8 mouse cellular contexts compared by ENCODE assay signal in genomic region chr11:99065353-99065752, GRCm38 (mm10). TPM values are rescaled to one million over a fixed set of nuclear protein-coding genes. Genes with fewer than 3 reads are reported as not detected.
DNase-seq lines count a peak whose midpoint lies in the region; ATAC-seq and TF ChIP-seq lines count a peak whose summit lies in the region.
"Had no signal": no experiment of that assay in that cellular context is flagged by ENCODE, and none has a peak within 500 bp of the region (broad histone marks: within the 10 kb centered on the region; RNA-seq: fewer than 3 reads in every experiment).

No protein-coding gene starts in this region.

- H3K4me2 ChIP-seq in kidney, embryonic 16.5 days (replicated peaks; ENCODE audit: low read depth, low read length) = no peak overlapping the region
- no peak overlapping the region for H3K4me2 ChIP-seq in embryonic facial prominence, embryonic 14.5 days (ENCODE audit: low read depth, low read length)
- H3K4me2 ChIP-seq: neural tube, embryonic 12.5 days had no signal

- peaks cover 7% of the 10 kb centered on the region for H3K4me1 ChIP-seq in kidney, embryonic 16.5 days (ENCODE audit: insufficient read depth, low read length)
- H3K4me1 ChIP-seq in ES-E14 (ENCODE audit: control insufficient read depth in 2 of 2, insufficient read depth in 2 of 2, low read length in 2 of 2, poor library complexity in 1 of 2) = peaks cover 6 to 14% of the 10 kb centered on the region in 2 experiments; a peak in 2 of 4 replicates
- H3K4me1 ChIP-seq in embryonic facial prominence, embryonic 14.5 days (ENCODE audit: control insufficient read depth, insufficient read depth, low read length) = peaks cover 14% of the 10 kb centered on the region

- in situ Hi-C loops in ES-E14 (cut with MboI; ENCODE audit: low sequenced_read_pairs in 2 of 2, unreplicated experiment in 2 of 2) = no loop called here

- no peak overlapping the region for H3K9ac ChIP-seq in kidney, embryonic 16.5 days (replicated peaks; ENCODE audit: low read length)
- no peak overlapping the region for H3K9ac ChIP-seq in ES-E14 (ENCODE audit: insufficient read depth, low read depth, low read length, poor library complexity, severe bottlenecking)
- H3K9ac ChIP-seq in embryonic facial prominence, embryonic 14.5 days (ENCODE audit: low read depth, low read length) = no peak overlapping the region
- H3K9ac ChIP-seq: neural tube, embryonic 12.5 days had no signal

- 85% methylated on average over 3 of the region's 3 CpGs for WGBS in kidney, embryonic 16.5 days
- WGBS in embryonic facial prominence, embryonic 14.5 days = 88% methylated on average over 3 of the region's 3 CpGs

- DNase-seq in kidney, postnatal 25 days = no peak
- DNase-seq in ES-E14 (ENCODE audit: low read depth, low spot score) = no peak
- no peak for DNase-seq in embryonic facial prominence, embryonic 14.5 days (ENCODE audit: low spot score)
- DNase-seq in spleen, postnatal 14 days (ENCODE audit: low spot score in 2 of 2) = no peak
- DNase-seq in layer of hippocampus, postnatal 14 days (ENCODE audit: low spot score in 2 of 2) = no peak

- no peaks in the 10 kb centered on the region for H3K36me3 ChIP-seq in kidney, embryonic 16.5 days (ENCODE audit: insufficient read depth, low read length)
- no peaks in the 10 kb centered on the region for H3K36me3 ChIP-seq in ES-E14 (ENCODE audit: control insufficient read depth, insufficient read depth, low read length, poor library complexity, severe bottlenecking)
- no peaks in the 10 kb centered on the region for H3K36me3 ChIP-seq in embryonic facial prominence, embryonic 14.5 days (ENCODE audit: control insufficient read depth, insufficient read depth, low read length)
- H3K36me3 ChIP-seq: neural tube, embryonic 12.5 days had no signal

- no peak overlapping the region for H3K4me3 ChIP-seq in kidney, embryonic 16.5 days (ENCODE audit: low read length)
- no peak overlapping the region for H3K4me3 ChIP-seq in ES-E14 (ENCODE audit: insufficient read depth in 1 of 2, low read depth in 1 of 2, low read length in 2 of 2, poor library complexity in 1 of 2, severe bottlenecking in 1 of 2)
- H3K4me3 ChIP-seq in embryonic facial prominence, embryonic 14.5 days (ENCODE audit: low read depth, low read length) = no peak overlapping the region
- H3K4me3 ChIP-seq: neural tube, embryonic 12.5 days had no signal

- H3K9me3 ChIP-seq in kidney, embryonic 16.5 days (ENCODE audit: low read length) = no peaks in the 10 kb centered on the region
- no peaks in the 10 kb centered on the region for H3K9me3 ChIP-seq in ES-E14 (ENCODE audit: control insufficient read depth, insufficient read depth, low read depth, low read length)
- H3K9me3 ChIP-seq in embryonic facial prominence, embryonic 14.5 days (ENCODE audit: control insufficient read depth, low read length) = no peaks in the 10 kb centered on the region
- H3K9me3 ChIP-seq: neural tube, embryonic 12.5 days had no signal

- ATAC-seq in kidney, embryonic 16.5 days (ENCODE audit: low FRiP score, low TSS enrichment) = 0 out of 2 replicates have a peak, but pooled peaks have one; percentile 4
- no peak for ATAC-seq in embryonic facial prominence, embryonic 14.5 days (ENCODE audit: low read depth)
- 0 out of 2 replicates have a peak, but pooled peaks have one; percentile 34 for ATAC-seq in megakaryocyte-erythroid progenitor cell, adult 5-6 weeks (replicated peaks; ENCODE audit: low FRiP score, low TSS enrichment, poor library complexity, severe bottlenecking)

- H3K27ac ChIP-seq in kidney, embryonic 16.5 days (ENCODE audit: low read length) = 0 out of 2 replicates have a peak overlapping the region, but pooled peaks have one; percentile 48
- no peak overlapping the region for H3K27ac ChIP-seq in ES-E14 (ENCODE audit: insufficient read depth, low read depth, low read length, poor library complexity, severe bottlenecking)
- 0 out of 2 replicates have a peak overlapping the region, but pooled peaks have one; percentile 30 for H3K27ac ChIP-seq in embryonic facial prominence, embryonic 14.5 days (replicated peaks; ENCODE audit: low read depth, low read length)
- H3K27ac ChIP-seq: neural tube, embryonic 12.5 days had no signal

- no peaks in the 10 kb centered on the region for H3K27me3 ChIP-seq in kidney, embryonic 16.5 days (ENCODE audit: insufficient read depth, low read length)
- no peaks in the 10 kb centered on the region for H3K27me3 ChIP-seq in embryonic facial prominence, embryonic 14.5 days (replicated peaks; ENCODE audit: control insufficient read depth, insufficient read depth, low read length)
- H3K27me3 ChIP-seq: neural tube, embryonic 12.5 days had no signal

TF ChIP-seq in ES-E14, 5 proteins besides CTCF, POLR2A, EP300 and RAD21:
- no peak for TF ChIP-seq CHD2 (IDR thresholded peaks at IDR 0.05; ENCODE audit: low read depth, low read length)
- TF ChIP-seq ZC3H11A (IDR thresholded peaks at IDR 0.05; ENCODE audit: borderline replicate concordance, low read depth, low read length) = peak; percentile 5; the same call in 1 of the 2 replicates

RNA-seq across cellular contexts. Expression of gene Tns4, which starts 23.8 kb away (rescaled TPM):
- 0.17 and 0.22 TPM in 2 replicates for polyA plus RNA-seq in kidney, embryonic 16.5 days (2015; fragmentation: Nextera tagmentation; extraction: Ambion mirVana)
- 1.1 and 1.2 TPM in 2 replicates for total RNA-seq in ES-E14 (2012; rRNA removed)
- polyA plus RNA-seq in embryonic facial prominence, embryonic 14.5 days (2014; fragmentation: Nextera tagmentation; extraction: Ambion mirVana) = 0.81 and 1.0 TPM in 2 replicates
- total RNA-seq in megakaryocyte-erythroid progenitor cell, adult 5-6 weeks (2014; fragmentation: Nextera tagmentation) = not detected in 2 replicates
- total RNA-seq in megakaryocyte-erythroid progenitor cell, adult 5-6 weeks (2017) = not detected in 2 replicates
- under 1 TPM; 0.09 to 0.21 TPM for total RNA-seq in layer of hippocampus, postnatal 14 days (2021)

RNA-seq across cellular contexts. Expression of gene Igfbp4, which starts 24.3 kb away (rescaled TPM):
- 771 and 832 TPM in 2 replicates for polyA plus RNA-seq in kidney, embryonic 16.5 days (2015; fragmentation: Nextera tagmentation; extraction: Ambion mirVana)
- total RNA-seq in ES-E14 (2012; rRNA removed) = 31.5 and 38.8 TPM in 2 replicates
- polyA plus RNA-seq in embryonic facial prominence, embryonic 14.5 days (2014; fragmentation: Nextera tagmentation; extraction: Ambion mirVana) = 966 and 1,068 TPM in 2 replicates
- 15.9 and 22.9 TPM in 2 replicates for total RNA-seq in megakaryocyte-erythroid progenitor cell, adult 5-6 weeks (2014; fragmentation: Nextera tagmentation)
- total RNA-seq in megakaryocyte-erythroid progenitor cell, adult 5-6 weeks (2017) = 23.5 and 68.2 TPM in 2 replicates
- 100 to 1,000 TPM in 1 of 2 experiments, 10 to 100 TPM in 1; 93.6 to 121 TPM for total RNA-seq in layer of hippocampus, postnatal 14 days (2021)

RNA-seq across cellular contexts. Expression of gene Top2a, which starts 41.4 kb away (rescaled TPM):
- polyA plus RNA-seq in kidney, embryonic 16.5 days (2015; fragmentation: Nextera tagmentation; extraction: Ambion mirVana) = 213 and 252 TPM in 2 replicates
- total RNA-seq in ES-E14 (2012; rRNA removed) = 353 and 381 TPM in 2 replicates
- polyA plus RNA-seq in embryonic facial prominence, embryonic 14.5 days (2014; fragmentation: Nextera tagmentation; extraction: Ambion mirVana) = 181 and 201 TPM in 2 replicates
- total RNA-seq in megakaryocyte-erythroid progenitor cell, adult 5-6 weeks (2014; fragmentation: Nextera tagmentation) = 363 and 371 TPM in 2 replicates
- total RNA-seq in megakaryocyte-erythroid progenitor cell, adult 5-6 weeks (2017) = 444 and 492 TPM in 2 replicates
- total RNA-seq in layer of hippocampus, postnatal 14 days (2021) = 1 to 10 TPM; 8.1 to 9.8 TPM

Comparison
In these comparisons a context has a peak if more than half of its experiments do, and no peak if none do; other contexts are left out.
1. RNA of gene Top2a, which starts 41.4 kb away (total RNA-seq): 363 to 492 TPM in megakaryocyte-erythroid progenitor cell, adult 5-6 weeks and 353 to 381 TPM in ES-E14; 8.1 to 9.8 TPM in layer of hippocampus, postnatal 14 days; every median in the first group is over 10 times any median in the second.